10 mouse cellular contexts compared by ENCODE assay signal in the genomic region with DNA sequence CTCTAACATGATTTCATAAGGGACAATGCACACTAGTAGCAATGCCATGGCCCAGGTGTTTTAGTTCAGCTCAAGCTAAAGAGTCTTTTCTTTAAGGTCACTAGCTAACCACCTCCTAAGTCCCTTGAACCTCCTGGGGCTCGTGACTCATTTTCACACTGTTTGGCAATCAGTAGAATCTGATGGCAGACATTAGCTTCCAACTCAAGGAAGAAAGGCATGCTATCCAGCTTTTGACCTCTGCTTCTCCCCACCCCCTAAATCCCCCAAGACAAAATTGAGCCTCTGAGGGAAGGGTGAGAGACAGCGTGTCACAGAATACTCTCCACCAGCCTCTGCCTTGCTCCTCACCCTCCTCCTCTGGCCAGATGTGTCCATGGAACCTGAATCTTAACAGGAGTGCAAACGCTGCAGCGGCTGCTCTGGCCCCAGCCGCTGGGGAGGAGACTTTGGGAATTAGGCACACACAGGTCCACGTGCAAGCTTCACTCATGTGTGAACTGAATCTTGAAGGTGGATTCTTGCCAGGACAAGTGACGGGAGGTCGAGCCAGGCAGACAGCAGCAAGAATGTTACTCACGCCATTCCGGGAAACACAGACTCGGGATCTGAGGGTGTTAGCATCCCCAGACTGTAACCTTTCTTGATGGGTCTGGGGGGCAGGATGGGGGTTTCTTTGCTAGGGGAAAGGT. TPM values are rescaled to one million over a fixed set of nuclear protein-coding genes. Genes with fewer than 3 reads are reported as not detected.
DNase-seq lines count a peak whose midpoint lies in the region; ATAC-seq and TF ChIP-seq lines count a peak whose summit lies in the region.
"Had no signal": no experiment of that assay in that cellular context is flagged by ENCODE, and none has a peak within 500 bp of the region (broad histone marks: within the 10 kb centered on the region; RNA-seq: fewer than 3 reads in every experiment).

No protein-coding gene starts in this region.

- TF ChIP-seq POLR2A in kidney, adult 2 months (IDR thresholded peaks at IDR 0.05; ENCODE audit: low read depth, low read length) = no peak

- no peak for ATAC-seq in kidney, embryonic 14.5 days (ENCODE audit: low FRiP score, low TSS enrichment)
- no peak for ATAC-seq in forebrain, embryonic 15.5 days (replicated peaks)

- H3K9me3 ChIP-seq in kidney, embryonic 14.5 days (ENCODE audit: control insufficient read depth, low read length) = no peaks in the 10 kb centered on the region
- no peaks in the 10 kb centered on the region for H3K9me3 ChIP-seq in forebrain, embryonic 15.5 days

- 13% methylated on average over 11 of the region's 11 CpGs for WGBS in kidney, embryonic 14.5 days
- 17% methylated on average over 11 of the region's 11 CpGs for WGBS in kidney, adult 2 months
- WGBS in forebrain, embryonic 15.5 days = 24% methylated on average over 11 of the region's 11 CpGs

- peaks cover 7% of the 10 kb centered on the region; the same call in 1 of the 2 replicates for H3K4me1 ChIP-seq in kidney, embryonic 14.5 days (ENCODE audit: control insufficient read depth, insufficient read depth, low read length)
- H3K4me1 ChIP-seq in kidney, adult 2 months (ENCODE audit: control insufficient read depth, insufficient read depth, low read length) = peaks cover 7% of the 10 kb centered on the region; the same call in 1 of the 2 replicates
- peaks cover 3% of the 10 kb centered on the region; the same call in 1 of the 2 replicates for H3K4me1 ChIP-seq in forebrain, embryonic 15.5 days

- peak; percentile 72 for DNase-seq in kidney, adult 18-20 months
- peak; percentile 68 for DNase-seq in gastrocnemius, adult 18-20 months (ENCODE audit: low spot score)
- DNase-seq in kidney, adult 2 months = peak; percentile 92
- peak; percentile 29 for DNase-seq in ovary, postnatal 14 days (ENCODE audit: low spot score)
- DNase-seq in thymus, postnatal 10 days (ENCODE audit: low spot score in 2 of 2) = no peak
- DNase-seq in spleen, adult 18-20 months = no peak

- no peaks in the 10 kb centered on the region; the same call in 1 of the 2 replicates for H3K27me3 ChIP-seq in kidney, embryonic 14.5 days (ENCODE audit: control insufficient read depth, insufficient read depth, low read length)
- no peaks in the 10 kb centered on the region for H3K27me3 ChIP-seq in kidney, adult 2 months (replicated peaks; ENCODE audit: control insufficient read depth, insufficient read depth, low read length)
- H3K27me3 ChIP-seq in forebrain, embryonic 15.5 days = no peaks in the 10 kb centered on the region

- no peak overlapping the region for H3K27ac ChIP-seq in kidney, embryonic 14.5 days (ENCODE audit: low read depth, low read length)
- no peak overlapping the region for H3K27ac ChIP-seq in kidney, adult 2 months (ENCODE audit: insufficient read depth, low read depth, low read length)
- no peak overlapping the region for H3K27ac ChIP-seq in forebrain, embryonic 15.5 days (replicated peaks)
- H3K27ac ChIP-seq: liver, embryonic 14.5 days had no signal

- H3K4me2 ChIP-seq in kidney, embryonic 14.5 days (replicated peaks; ENCODE audit: low read depth, low read length) = no peak overlapping the region
- H3K4me2 ChIP-seq in forebrain, embryonic 15.5 days (replicated peaks) = no peak overlapping the region

- no peak overlapping the region for H3K4me3 ChIP-seq in kidney, embryonic 14.5 days (ENCODE audit: low read length)
- H3K4me3 ChIP-seq in kidney, adult 2 months (ENCODE audit: insufficient read depth, low read depth, low read length) = no peak overlapping the region
- H3K4me3 ChIP-seq in forebrain, embryonic 15.5 days = no peak overlapping the region

- H3K36me3 ChIP-seq in kidney, embryonic 14.5 days (ENCODE audit: control insufficient read depth, insufficient read depth, low read length) = no peaks in the 10 kb centered on the region
- no peaks in the 10 kb centered on the region for H3K36me3 ChIP-seq in kidney, adult 2 months (ENCODE audit: control insufficient read depth, insufficient read depth, low read length)
- no peaks in the 10 kb centered on the region for H3K36me3 ChIP-seq in forebrain, embryonic 15.5 days

- TF ChIP-seq CTCF in kidney, adult 2 months (conservative IDR thresholded peaks at IDR 0.05; ENCODE audit: insufficient read depth, insufficient read length, low read depth, low read length) = no peak

- no peak overlapping the region for H3K9ac ChIP-seq in kidney, embryonic 14.5 days (ENCODE audit: low read depth, low read length)
- H3K9ac ChIP-seq in forebrain, embryonic 15.5 days (replicated peaks) = no peak overlapping the region
- H3K9ac ChIP-seq: liver, embryonic 14.5 days had no signal

RNA-seq across cellular contexts. Expression of gene Slc1a7, which starts 30.7 kb away (rescaled TPM):
- polyA plus RNA-seq in kidney, embryonic 14.5 days (2014; fragmentation: Nextera tagmentation; extraction: Ambion mirVana) = not detected in 2 replicates
- total RNA-seq in gastrocnemius, adult 18-20 months (2021) = under 1 TPM in 1 of 2 experiments, not detected in 1; 0.14 TPM
- 0.03 and 0.16 TPM in 2 replicates for polyA plus RNA-seq in kidney, adult 2 months (2012; rRNA removed)
- polyA plus RNA-seq in forebrain, embryonic 15.5 days (2015; fragmentation: Nextera tagmentation; extraction: Ambion mirVana) = 0.05 TPM in 1 of 2 replicates, not detected in the other
- total RNA-seq: MEL had no signal

Comparison
In these comparisons a context has a peak if more than half of its experiments do, and no peak if none do; other contexts are left out.
1. DNase-seq: peak in kidney, adult 18-20 months (single experiment), gastrocnemius, adult 18-20 months (single experiment), kidney, adult 2 months (single experiment) and ovary, postnatal 14 days (single experiment); none in thymus, postnatal 10 days (0 of 2) and spleen, adult 18-20 months (0 of 2).